Mouse (Mus musculus) kidney, embryonic 14.5 days (tissue): ENCODE data around the gene Sh3rf1. TPM values are rescaled to one million over a fixed set of nuclear protein-coding genes. Genes with fewer than 3 reads are reported as not detected.

Source experiments
- ATAC-seq: fragments of 200-750 bp; cut with Nextera tagmentation; 2 replicates; pipeline ENCODE4 v1.8.0; 2017; ENCODE audit warnings: moderate number of reproducible peaks, mild to moderate bottlenecking, moderate TSS enrichment, moderate library complexity; ENCODE audit not compliant: low FRiP score, low TSS enrichment
- H3K27ac ChIP-seq: fragments of 300-500 bp; sonication (generic); 2 replicates; pipeline ENCODE4 v1.5.1; 2014; ENCODE audit warnings: low read depth, mild to moderate bottlenecking, low read length, moderate library complexity, mixed read lengths
- H3K27me3 ChIP-seq: fragments of 300-500 bp; sonication (generic); 2 replicates; pipeline ENCODE4 v1.6.1; 2014; ENCODE audit warnings: mild to moderate bottlenecking, low read length; ENCODE audit not compliant: control insufficient read depth, insufficient read depth
- H3K36me3 ChIP-seq: fragments of 300-500 bp; sonication (generic); 2 replicates; pipeline ENCODE4 v1.6.1; 2014; ENCODE audit warnings: low read length, mixed read lengths; ENCODE audit not compliant: control insufficient read depth, insufficient read depth
- H3K4me1 ChIP-seq: fragments of 300-500 bp; sonication (generic); 2 replicates; pipeline ENCODE4 v1.6.1; 2014; ENCODE audit warnings: low read length, mixed read lengths; ENCODE audit not compliant: control insufficient read depth, insufficient read depth
- H3K4me2 ChIP-seq: fragments of 300-500 bp; sonication (generic); replicated peaks from 2 replicates; pipeline ENCODE4 v1.6.1; 2014; ENCODE audit warnings: low read depth, mild to moderate bottlenecking, low read length
- H3K4me3 ChIP-seq: fragments of 300-500 bp; sonication (generic); 2 replicates; pipeline ENCODE4 v1.5.1; 2014; ENCODE audit warnings: mild to moderate bottlenecking, low read length
- H3K9ac ChIP-seq: fragments of 300-500 bp; sonication (generic); 2 replicates; pipeline ENCODE4 v1.6.1; 2014; ENCODE audit warnings: low read depth, mild to moderate bottlenecking, low read length, moderate library complexity
- H3K9me3 ChIP-seq: fragments of 300-500 bp; sonication (generic); 2 replicates; pipeline ENCODE4 v1.6.1; 2016; ENCODE audit warnings: low read length; ENCODE audit not compliant: control insufficient read depth
- WGBS: fragments of 180-500 bp; shearing (Covaris S2); extraction: QIAGEN DNeasy Blood & Tissue Kit; methylation state at CpG from one replicate; pipeline ENCODE4 v1.1.7; 2014; 5-methylcytosine and 5-hydroxymethylcytosine counted together
- polyA plus RNA-seq: library from polyadenylated mRNA; unstranded; fragments of >200 nt; fragmentation: Nextera tagmentation; extraction: Ambion mirVana; gene quantifications from 2 replicates; pipeline ENCODE4 v1.2.1, GENCODE M21; 2014

Sh3rf1 gene
- polyA plus RNA-seq, 1 experiment from 2014 or later, result 25.9 TPM

DNA sequence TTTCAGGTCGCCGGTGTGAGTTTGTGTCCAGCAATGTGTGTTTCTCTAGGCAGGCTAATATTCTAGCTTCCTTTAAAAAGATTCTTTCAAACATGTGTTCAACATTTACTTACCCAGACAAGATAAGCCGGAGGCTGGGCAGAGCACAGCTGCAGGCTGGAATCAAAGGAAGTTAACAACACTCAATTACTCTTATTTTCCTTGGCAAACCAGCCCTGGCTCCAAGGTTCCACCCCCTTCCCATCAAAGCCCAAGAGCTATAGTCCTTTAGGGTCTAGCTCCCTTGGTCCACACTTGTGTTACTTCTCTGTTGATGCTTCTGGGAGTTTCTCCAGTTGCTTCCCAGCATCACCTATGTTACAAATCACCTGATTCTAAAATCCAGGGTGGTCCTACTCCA, 6.7 kb upstream of the Sh3rf1 start:
- Histone ChIP-seq H3K36me3 (no peaks in the 10 kb centered on the region), H3K27me3 (no peaks in the 10 kb centered on the region), H3K9me3 (no peaks in the 10 kb centered on the region), H3K9ac (no peak overlapping the region), H3K4me1 (peaks cover 7% of the 10 kb centered on the region; the same call in 1 of the 2 replicates), H3K27ac (no peak overlapping the region), H3K4me3 (no peak overlapping the region), H3K4me2 (no peak overlapping the region)
- no peak for ATAC-seq
- WGBS, result 54% methylated on average over 3 of the region's 3 CpGs

DNA sequence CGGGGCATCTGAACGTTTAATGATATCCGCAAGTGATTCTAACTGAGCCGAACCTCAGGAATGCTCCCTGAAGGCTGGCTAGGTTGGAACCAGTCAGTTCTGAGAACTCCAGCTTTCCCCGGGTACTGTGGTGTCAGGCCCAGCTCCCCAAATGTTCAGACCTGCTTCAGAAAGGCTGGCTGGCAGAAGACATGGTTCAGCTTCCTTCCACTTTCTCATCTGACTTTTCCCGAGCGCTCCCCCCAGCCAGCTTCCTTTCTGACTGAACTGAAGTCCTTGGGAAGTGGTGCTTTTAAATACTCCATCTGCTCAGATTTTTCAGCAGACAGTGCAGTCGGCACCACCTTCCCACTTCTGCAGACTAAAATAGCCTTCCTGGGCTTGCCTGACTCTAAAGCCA, 6.2 kb upstream of the Sh3rf1 start:
- Histone ChIP-seq H3K36me3 (no peaks in the 10 kb centered on the region), H3K9me3 (no peaks in the 10 kb centered on the region), H3K4me2 (no peak overlapping the region), H3K4me1 (peaks cover 7% of the 10 kb centered on the region; the same call in 1 of the 2 replicates), H3K27me3 (no peaks in the 10 kb centered on the region), H3K27ac (no peak overlapping the region), H3K4me3 (no peak overlapping the region), H3K9ac (no peak overlapping the region)
- 59% methylated on average over 8 of the region's 8 CpGs for WGBS
- ATAC-seq, result no peak

DNA sequence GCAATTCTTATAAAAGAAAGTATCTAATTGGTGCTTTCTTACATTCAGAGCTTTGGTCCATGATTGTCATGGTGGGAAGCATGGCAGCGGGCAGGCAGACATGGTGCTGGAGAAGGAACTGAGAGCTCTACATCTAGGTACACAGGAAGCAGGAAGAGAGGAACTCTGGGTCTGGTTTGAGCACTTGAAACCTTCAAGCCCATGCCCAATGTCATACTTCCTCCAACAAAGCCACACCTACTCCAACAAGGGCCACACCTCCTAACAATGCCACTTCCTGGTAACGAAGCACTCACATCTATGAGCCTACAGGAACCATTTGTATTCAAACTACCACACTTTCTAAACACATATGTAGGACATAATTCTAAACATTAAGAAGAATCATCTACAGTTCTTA, 5.2 kb upstream of the Sh3rf1 start:
- H3K4me3 ChIP-seq, result no peak overlapping the region
- peaks cover 10% of the 10 kb centered on the region; the same call in 1 of the 2 replicates for H3K4me1 ChIP-seq
- H3K9me3 ChIP-seq, result no peaks in the 10 kb centered on the region
- H3K27ac ChIP-seq, result no peak overlapping the region
- 99% methylated on average over 2 of the region's 2 CpGs for WGBS
- no peak overlapping the region for H3K4me2 ChIP-seq
- ATAC-seq, result no peak
- H3K9ac ChIP-seq, result no peak overlapping the region
- no peaks in the 10 kb centered on the region for H3K27me3 ChIP-seq
- H3K36me3 ChIP-seq, result no peaks in the 10 kb centered on the region

DNA sequence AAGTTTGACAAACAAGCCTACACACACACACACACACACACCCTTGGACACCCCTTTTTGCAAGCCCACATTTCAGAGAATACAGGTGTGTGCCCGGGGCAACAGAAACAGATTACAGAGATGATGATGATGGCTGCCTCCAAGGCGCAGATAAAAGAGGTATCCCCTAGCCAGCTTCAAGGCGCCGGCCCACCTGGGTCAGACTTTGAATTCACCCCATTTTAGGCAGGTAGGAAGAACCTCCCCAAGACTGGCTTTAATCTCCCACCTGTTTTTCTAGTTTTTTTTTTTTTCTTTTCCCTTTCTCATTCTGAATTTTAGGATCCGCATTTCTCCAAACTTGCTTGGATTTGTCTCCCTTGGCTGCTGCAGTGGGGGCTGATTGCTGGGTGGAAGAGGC, 389 bp upstream of the Sh3rf1 start:
- peak overlapping the region; percentile 84; the same call in 1 of the 2 replicates for H3K27ac ChIP-seq

DNA sequence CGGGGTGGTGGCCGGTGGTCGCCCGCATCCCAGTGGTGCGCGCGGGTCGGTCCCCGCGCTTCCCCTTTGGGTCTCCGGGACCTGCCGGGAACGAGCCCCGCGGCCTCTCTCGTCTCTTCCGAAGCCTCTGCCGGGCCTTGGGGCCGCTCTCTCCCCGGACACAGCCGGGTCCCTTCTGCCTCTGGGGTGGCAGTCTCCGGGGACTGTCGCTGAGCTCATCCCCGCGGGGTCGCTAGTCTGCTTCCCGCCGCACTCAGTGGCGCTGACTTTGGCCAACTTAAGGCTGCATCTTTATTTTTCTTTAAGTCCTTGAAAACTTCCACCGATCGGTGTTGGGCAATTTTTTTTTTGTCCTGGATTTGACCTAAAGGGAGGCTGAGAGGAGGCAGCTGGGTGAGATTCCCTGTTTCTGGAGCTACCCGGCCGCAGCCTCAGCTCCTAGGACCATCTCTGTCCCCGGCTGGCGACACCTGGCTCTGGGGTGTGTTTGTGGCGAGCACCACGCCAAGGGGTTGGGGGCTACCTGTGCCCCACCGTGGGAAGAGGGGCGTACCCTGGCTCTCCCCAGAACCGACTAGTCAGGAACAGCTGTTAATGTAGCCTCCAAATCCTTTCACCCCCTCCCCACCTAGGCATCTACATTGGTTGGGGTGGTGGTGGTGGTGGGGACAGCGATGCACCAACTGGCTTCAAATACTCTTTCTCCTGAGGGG, 864 bp downstream of the Sh3rf1 start:
- Histone ChIP-seq H3K9me3 (no peaks in the 10 kb centered on the region), H3K4me1 (peaks cover 41% of the 10 kb centered on the region), H3K4me3 (peak overlapping the region; percentile 86), H3K27me3 (no peaks in the 10 kb centered on the region), H3K9ac (peak overlapping the region; percentile 87), H3K27ac (peak overlapping the region; percentile 84), H3K36me3 (peaks cover 5% of the 10 kb centered on the region; the same call in 1 of the 2 replicates), H3K4me2 (peak overlapping the region; percentile 75)
- under 1% methylated on average over 39 of the region's 41 CpGs for WGBS
- peak; percentile 59 for ATAC-seq

More for the DNA sequence above, 389 bp upstream of the Sh3rf1 start:
- Histone ChIP-seq H3K4me3 (peak overlapping the region; percentile 86), H3K27me3 (no peaks in the 10 kb centered on the region), H3K36me3 (no peaks in the 10 kb centered on the region; the same call in 1 of the 2 replicates), H3K4me1 (peaks cover 30% of the 10 kb centered on the region), H3K9ac (peak overlapping the region; percentile 87; the same call in 1 of the 2 replicates), H3K9me3 (no peaks in the 10 kb centered on the region), H3K4me2 (peak overlapping the region; percentile 75)
- 15% methylated on average over 5 of the region's 5 CpGs for WGBS
- ATAC-seq, result no peak

DNA sequence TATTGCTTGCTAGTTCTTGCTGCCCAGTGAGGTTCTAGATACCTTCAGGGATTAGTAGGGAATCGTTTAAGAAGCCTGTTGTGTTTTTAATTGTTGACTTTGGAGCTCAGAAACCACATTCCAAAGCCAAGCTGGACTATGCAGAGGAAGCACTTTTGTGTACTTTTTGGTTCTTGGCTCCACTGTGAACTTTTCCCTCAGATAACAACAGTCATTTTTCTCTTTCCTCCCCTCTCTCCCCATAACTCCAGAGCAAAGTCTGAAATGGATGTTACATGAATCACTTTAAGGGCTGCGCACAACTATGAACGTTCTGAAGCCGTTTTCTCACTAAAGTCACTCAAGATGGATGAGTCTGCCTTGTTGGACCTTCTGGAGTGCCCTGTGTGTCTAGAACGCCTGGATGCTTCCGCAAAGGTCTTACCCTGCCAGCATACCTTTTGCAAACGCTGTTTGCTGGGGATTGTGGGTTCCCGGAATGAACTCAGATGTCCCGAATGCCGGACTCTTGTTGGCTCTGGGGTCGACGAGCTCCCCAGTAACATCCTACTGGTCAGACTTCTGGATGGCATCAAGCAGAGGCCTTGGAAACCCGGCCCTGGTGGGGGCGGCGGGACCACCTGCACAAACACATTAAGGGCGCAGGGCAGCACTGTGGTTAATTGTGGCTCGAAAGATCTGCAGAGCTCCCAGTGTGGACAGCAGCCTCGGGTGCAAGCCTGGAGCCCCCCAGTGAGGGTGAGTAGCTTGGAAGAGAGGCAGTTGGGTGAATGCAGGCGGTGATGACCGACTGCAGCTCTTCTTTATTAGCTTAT, 2.1 kb downstream of the Sh3rf1 start:
- Histone ChIP-seq H3K4me1 (peaks cover 47% of the 10 kb centered on the region), H3K36me3 (peaks cover 5% of the 10 kb centered on the region; the same call in 1 of the 2 replicates), H3K9me3 (no peaks in the 10 kb centered on the region), H3K27me3 (no peaks in the 10 kb centered on the region), H3K9ac (peak overlapping the region; percentile 87), H3K4me3 (peak overlapping the region; percentile 86), H3K4me2 (peak overlapping the region; percentile 75), H3K27ac (peak overlapping the region; percentile 67; the same call in 1 of the 2 replicates)
- no peak for ATAC-seq
- 25% methylated on average over 20 of the region's 20 CpGs for WGBS

DNA sequence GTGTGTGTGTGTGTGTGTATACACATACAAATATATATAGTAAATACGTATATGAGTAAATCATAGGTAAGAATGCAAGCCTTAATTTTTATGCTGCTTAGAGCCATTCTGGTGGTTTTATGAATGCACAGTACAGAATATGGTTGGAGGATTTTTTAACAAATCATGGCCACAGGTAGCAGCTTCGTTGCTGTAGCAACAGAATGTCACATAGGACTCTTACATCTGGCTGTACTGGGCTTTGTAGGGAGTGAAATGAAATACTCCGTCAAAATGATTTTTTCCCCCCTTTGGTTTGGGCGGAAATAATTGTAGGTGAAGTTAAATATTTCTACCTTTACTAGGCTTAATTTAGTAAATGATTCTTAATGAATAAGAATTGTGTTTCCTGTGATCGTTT, 3.0 kb downstream of the Sh3rf1 start:
- peak overlapping the region; percentile 75 for H3K4me2 ChIP-seq
- ATAC-seq, result no peak

DNA sequence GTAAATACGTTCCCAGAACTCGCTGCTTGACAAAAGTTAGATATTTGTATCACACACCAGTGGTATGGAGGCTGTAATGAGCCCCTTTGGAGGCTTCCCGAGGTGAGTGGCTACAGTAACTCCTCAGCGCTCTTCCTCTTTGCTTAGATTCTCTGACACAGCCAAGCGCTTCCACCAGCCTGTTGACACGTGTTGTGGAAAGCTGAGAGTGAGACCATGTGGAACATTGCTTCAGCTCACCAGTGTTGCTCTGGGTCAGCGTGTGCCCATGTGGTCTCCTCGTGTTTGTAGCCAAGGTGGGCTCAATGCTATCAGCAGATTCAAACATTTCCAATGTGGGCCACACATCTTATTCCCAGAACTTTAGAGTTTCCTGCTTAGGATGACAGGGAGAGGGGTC, 5.0 kb downstream of the Sh3rf1 start:
- no peak overlapping the region for H3K4me3 ChIP-seq
- H3K4me1 ChIP-seq, result peaks cover 43% of the 10 kb centered on the region
- WGBS, result 51% methylated on average over 8 of the region's 8 CpGs

More for the DNA sequence above, 3.0 kb downstream of the Sh3rf1 start:
- Histone ChIP-seq H3K9me3 (no peaks in the 10 kb centered on the region), H3K9ac (no peak overlapping the region), H3K4me3 (peak overlapping the region; percentile 86), H3K27ac (no peak overlapping the region), H3K27me3 (no peaks in the 10 kb centered on the region), H3K36me3 (peaks cover 5% of the 10 kb centered on the region; the same call in 1 of the 2 replicates), H3K4me1 (peaks cover 47% of the 10 kb centered on the region)
- 60% methylated on average over 5 of the region's 5 CpGs for whole genome bisulfite sequencing

More for the DNA sequence above, 5.0 kb downstream of the Sh3rf1 start:
- Histone ChIP-seq H3K27me3 (no peaks in the 10 kb centered on the region), H3K4me2 (peak overlapping the region; percentile 31; the same call in 1 of the 2 replicates), H3K9me3 (no peaks in the 10 kb centered on the region), H3K36me3 (peaks cover 5% of the 10 kb centered on the region; the same call in 1 of the 2 replicates), H3K9ac (no peak overlapping the region), H3K27ac (no peak overlapping the region)
- no peak for ATAC-seq
